Mouse (Mus musculus) cerebellum, adult 2 months (tissue): ENCODE results near the gene Hoxa9.

Experiments
- CTCF ChIP-seq: fragments of 200-500 bp; IDR thresholded peaks from 2 replicates; pipeline ENCODE4 v1.5.1; 2011; ENCODE audit warnings: low read depth, mild to moderate bottlenecking, control low read depth, low read length, moderate library complexity, borderline replicate concordance; ENCODE audit not compliant: insufficient read depth
- POLR2A ChIP-seq: fragments of 200-500 bp; IDR thresholded peaks from 2 replicates; pipeline ENCODE4 v1.6.1; 2011; ENCODE audit warnings: low read length, control low read depth, borderline replicate concordance; ENCODE audit not compliant: insufficient read depth

GRCm38 (mm10) chr6:52190906-52191810 is 39.7 kb downstream of the Hoxa9 start, which contains the start of gene Hoxa4:
- no peak for TF ChIP-seq CTCF
- TF ChIP-seq POLR2A: no peak
